Mouse (Mus musculus): ENCODE measurements around the gene Mcm5. TPM values are rescaled to one million over a fixed set of nuclear protein-coding genes. Genes with fewer than 3 reads are reported as not detected.

Gene Mcm5
- total RNA-seq (2017) = 262 and 325 TPM in 2 replicates

- ATAC-seq (replicated peaks; ENCODE audit: low read depth, poor library complexity, severe bottlenecking) = peak; percentile 93
These were observed at the start of gene Mcm5 for GRCm38 (mm10) chr8:75109236-75109967. Gene Mcm5 (plus strand): TSS chr8:75109569.

GRCm38 (mm10) chr8:75060022-75060421 lies 49.3 kb upstream of the Mcm5 start:
- ATAC-seq (replicated peaks; ENCODE audit: low read depth, poor library complexity, severe bottlenecking) = no peak

DNA sequence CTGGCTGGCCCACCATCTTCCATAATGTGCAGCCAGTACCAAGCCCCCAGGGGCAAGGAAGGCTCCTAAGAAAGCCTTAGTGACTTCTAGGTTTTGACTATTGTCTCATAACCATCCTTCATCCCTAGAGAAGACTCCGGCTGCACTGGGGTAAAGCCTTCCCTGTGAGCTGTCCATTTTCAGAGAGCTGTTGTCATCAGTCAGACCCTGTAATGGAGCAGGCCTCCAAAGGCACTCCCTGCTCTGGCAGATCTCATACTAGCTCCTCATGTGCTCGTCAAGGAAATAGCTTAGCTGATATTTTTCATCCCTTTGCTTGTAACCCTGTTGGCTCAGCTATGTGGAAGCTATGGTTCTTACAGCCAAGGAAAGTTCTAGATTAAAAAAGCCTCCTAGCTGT lies 48.6 kb upstream of the Mcm5 start:
- ATAC-seq (replicated peaks; ENCODE audit: low read depth, poor library complexity, severe bottlenecking) = no peak

GRCm38 (mm10) chr8:75063290-75063689 lies 46.1 kb upstream of the Mcm5 start:
- ATAC-seq (replicated peaks; ENCODE audit: low read depth, poor library complexity, severe bottlenecking) = 0 out of 2 replicates have a peak, but pooled peaks have one; percentile 4

DNA sequence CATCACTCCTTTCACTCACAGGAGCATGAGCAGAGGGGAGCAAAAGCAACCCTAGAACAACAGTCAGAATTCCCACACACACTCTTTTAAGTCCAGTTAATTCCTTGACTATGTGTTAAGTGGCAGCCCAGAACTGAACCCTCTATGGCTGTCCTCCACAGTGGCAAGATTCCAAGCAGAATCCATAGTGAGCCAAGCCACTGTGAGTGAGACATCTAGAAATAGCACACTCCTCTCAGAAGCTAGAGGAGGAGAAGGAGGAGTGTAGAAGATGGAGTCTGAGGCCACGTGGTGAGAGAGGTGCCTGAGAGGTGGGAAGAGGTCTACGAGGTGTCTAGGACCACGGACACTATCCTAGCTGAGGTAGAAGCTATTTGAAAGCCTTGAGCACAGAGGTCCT lies 44.6 kb upstream of the Mcm5 start:
- no peak for ATAC-seq (replicated peaks; ENCODE audit: low read depth, poor library complexity, severe bottlenecking)

DNA sequence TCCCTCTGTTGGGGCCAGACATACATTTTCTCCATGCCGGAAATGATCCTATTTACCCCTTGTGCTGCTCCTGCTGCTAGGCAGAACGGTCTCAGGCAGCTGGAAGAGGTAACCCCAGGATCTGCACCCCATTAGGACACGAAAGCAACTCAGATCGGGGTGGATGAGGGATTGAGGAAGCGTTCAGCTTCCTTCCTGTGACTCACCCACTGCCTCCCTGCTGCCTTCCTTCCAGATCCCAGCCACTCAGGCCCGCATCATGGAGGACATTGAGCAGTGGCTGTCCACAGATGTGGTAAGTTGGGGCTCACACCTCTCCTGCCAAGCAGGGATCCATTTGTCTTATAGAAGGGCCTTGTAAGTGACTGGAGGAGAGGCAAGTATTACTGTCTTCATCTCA lies 42.1 kb upstream of the Mcm5 start:
- ATAC-seq (replicated peaks; ENCODE audit: low read depth, poor library complexity, severe bottlenecking) = peak; percentile 19

DNA sequence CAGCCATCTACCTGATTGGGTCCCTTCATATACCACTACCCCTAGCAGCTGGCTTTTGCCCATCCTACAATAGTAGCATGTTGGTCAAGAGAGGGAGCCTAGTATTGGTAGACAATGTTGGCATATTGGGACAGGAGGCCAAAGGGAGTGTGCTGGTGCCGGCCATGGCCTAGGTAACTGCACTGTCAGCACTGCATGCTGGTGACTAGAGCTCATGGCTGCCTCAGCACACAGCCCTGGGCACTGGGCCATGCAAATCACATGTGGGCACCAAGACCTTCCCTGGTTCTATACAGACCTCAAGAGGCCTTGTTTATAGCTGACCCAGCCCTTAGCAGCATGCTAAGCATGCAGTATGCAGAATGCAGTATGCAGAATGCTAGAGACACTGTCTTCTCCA lies 39.1 kb upstream of the Mcm5 start:
- ATAC-seq (replicated peaks; ENCODE audit: low read depth, poor library complexity, severe bottlenecking) = no peak

DNA sequence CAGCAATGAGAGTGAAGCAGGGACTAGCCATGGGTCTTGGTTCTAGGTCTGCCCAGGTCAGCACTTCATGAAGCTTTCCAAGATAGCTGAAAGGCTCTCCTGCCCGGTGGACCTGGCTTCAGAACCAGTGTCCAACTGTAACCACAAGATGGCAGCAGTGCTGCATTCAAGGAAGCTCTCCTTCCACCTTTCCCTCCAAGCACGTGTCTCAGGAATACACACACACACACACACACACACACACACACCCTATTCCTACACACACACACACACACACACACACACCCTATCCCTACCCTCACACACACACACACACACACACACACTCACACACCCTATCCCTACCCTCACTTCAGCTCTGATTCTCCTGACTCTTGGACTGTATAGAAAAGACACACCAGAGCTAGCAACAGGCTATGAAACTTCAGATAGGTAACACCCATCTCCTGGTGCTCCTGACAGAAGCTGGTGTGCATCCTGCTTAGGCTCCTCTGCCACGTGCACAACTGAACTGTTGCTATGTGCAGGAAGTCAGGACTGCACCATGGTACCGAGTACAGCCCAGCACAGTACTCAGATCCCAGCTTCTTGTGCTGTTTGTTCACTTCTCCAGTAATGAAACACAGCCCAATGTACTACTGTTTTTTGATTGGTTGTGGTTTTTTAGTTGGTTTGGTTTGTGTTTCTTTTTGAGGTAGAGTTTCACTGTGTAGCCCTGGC lies 37.6 kb upstream of the Mcm5 start:
- peak; percentile 89 for ATAC-seq (replicated peaks; ENCODE audit: low read depth, poor library complexity, severe bottlenecking)

GRCm38 (mm10) chr8:75074876-75075275 lies 34.5 kb upstream of the Mcm5 start:
- ATAC-seq (replicated peaks; ENCODE audit: low read depth, poor library complexity, severe bottlenecking) = no peak

DNA sequence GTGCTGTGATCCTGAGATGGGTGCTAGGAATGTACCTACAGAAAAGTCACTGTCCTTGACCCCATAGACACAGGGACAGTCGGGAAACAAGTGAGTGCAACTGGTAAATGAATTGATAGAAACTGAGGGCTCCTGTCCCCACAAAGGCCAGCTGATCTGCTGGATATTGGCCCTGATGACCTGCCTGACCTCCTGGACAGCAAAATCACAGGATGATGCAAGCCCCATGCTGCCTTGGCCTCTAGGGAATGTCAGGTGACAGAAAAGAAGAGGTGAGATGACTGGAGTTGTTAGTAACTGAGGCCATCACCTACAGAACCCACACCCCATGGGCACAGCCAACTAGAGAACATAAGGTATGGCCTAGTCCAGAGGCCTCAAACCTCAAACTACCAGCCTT lies 31.2 kb upstream of the Mcm5 start:
- ATAC-seq (replicated peaks; ENCODE audit: low read depth, poor library complexity, severe bottlenecking) = no peak

GRCm38 (mm10) chr8:75078851-75079250 lies 30.5 kb upstream of the Mcm5 start:
- ATAC-seq (replicated peaks; ENCODE audit: low read depth, poor library complexity, severe bottlenecking) = no peak

DNA sequence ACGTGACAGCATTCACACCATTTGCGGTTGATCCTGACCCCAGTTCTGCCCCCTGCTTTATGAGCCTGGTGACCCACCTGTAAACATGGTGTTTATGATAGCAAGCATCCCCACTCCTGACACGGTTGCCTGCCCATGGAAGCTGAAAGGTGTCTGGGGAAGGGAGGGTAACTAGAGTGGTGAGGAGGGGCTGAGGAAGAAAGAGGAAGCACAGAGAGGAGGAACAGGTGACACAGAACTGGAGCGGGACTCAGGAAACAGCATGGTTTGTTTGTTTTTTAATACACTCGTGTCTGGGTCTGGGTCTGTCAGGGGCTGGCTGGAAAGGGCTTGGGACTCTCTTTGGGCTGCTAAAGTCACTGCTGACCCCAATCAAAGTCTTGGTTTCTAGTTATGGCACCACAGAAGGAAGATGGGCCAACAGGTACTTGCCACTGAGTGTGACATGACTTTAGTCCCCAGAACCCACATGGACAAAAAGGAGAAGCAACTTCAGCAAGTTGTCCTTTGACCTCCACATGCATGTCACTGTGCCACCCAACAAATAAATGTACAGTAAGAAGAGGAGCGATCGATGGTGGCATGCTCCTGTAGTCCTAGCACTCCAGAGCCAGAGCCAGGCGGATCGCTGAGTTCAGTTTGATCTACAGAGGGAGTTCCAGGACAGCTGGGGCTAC lies 27.9 kb upstream of the Mcm5 start:
- ATAC-seq (replicated peaks; ENCODE audit: low read depth, poor library complexity, severe bottlenecking) = peak; percentile 31; the same call in 1 of the 2 replicates

GRCm38 (mm10) chr8:75082181-75082805 lies 27.1 kb upstream of the Mcm5 start:
- no peak for ATAC-seq (replicated peaks; ENCODE audit: low read depth, poor library complexity, severe bottlenecking)

- peak; percentile 81 for ATAC-seq (replicated peaks; ENCODE audit: low read depth, poor library complexity, severe bottlenecking)
These were observed 25.5 kb upstream of the Mcm5 start for GRCm38 (mm10) chr8:75083846-75084245.

DNA sequence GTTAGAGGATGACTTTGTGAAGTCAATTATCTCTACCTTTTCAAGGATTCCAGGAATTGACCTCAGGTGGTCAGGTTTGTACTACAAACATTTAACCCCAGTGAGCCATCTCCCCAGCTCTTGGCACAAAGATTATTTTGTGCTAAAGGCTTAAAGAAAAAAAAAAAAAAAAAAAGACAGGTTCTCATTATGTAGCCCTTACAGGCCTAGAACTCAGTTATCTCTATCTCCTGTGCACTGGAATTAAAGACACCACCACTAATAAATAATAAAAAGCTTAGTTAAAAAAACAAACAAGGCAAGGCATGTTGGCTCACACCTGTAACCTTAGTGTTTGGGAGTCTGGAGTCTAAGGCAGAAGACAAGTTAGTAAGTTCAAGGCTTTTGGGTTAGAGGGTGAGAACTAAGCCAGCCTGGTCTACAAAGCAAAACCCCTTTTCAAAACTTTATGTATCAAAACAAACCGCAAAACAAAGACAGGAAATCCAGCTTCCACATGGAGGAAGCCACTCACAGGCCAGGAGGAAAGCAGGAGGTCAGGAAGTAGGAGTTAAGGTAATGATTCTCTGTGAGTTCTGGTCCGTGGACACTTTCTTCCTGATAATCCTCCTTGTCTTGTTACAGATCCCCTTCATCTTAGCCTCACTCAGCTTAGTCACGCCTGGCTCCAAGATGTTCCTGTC lies 24.8 kb upstream of the Mcm5 start:
- ATAC-seq (replicated peaks; ENCODE audit: low read depth, poor library complexity, severe bottlenecking) = no peak

DNA sequence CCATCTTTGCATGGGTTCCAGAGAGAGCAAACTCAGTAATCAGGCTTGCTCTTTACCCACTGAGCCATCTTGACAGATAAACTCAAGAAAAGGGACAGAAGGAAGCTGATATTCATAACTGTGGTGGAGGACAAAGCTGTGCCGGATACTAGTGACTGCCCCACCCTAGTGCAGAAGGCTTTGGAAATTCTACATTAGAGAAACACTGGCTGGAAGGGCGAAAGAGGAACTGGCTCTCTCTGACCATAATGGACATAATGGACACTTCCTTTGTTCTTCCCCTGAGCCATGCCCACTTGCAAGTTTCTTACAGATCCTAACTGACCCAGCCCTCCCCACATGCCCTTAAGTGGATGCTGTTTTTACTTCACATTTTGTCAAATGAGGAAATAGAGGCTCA lies 23.4 kb upstream of the Mcm5 start:
- 0 out of 2 replicates have a peak, but pooled peaks have one; percentile 3 for ATAC-seq (replicated peaks; ENCODE audit: low read depth, poor library complexity, severe bottlenecking)

DNA sequence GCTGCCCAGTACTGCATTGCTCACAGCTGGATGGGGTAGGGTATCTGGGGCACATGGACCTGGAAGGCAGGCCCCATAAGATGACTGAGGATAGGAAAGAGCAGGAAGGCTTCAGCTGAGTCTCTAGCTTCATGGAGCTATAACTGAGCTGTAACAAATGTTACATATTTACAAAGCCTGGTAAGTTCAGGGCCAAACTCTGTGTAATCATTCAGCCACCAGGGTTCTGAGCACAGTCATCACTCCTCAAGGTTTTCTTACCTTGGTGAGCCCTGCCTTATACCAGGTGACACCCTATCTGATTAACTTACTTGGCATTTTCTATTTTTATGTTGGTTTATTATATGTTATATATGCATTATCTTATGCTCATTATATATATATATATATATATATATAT lies 22.2 kb upstream of the Mcm5 start:
- ATAC-seq (replicated peaks; ENCODE audit: low read depth, poor library complexity, severe bottlenecking) = no peak

DNA sequence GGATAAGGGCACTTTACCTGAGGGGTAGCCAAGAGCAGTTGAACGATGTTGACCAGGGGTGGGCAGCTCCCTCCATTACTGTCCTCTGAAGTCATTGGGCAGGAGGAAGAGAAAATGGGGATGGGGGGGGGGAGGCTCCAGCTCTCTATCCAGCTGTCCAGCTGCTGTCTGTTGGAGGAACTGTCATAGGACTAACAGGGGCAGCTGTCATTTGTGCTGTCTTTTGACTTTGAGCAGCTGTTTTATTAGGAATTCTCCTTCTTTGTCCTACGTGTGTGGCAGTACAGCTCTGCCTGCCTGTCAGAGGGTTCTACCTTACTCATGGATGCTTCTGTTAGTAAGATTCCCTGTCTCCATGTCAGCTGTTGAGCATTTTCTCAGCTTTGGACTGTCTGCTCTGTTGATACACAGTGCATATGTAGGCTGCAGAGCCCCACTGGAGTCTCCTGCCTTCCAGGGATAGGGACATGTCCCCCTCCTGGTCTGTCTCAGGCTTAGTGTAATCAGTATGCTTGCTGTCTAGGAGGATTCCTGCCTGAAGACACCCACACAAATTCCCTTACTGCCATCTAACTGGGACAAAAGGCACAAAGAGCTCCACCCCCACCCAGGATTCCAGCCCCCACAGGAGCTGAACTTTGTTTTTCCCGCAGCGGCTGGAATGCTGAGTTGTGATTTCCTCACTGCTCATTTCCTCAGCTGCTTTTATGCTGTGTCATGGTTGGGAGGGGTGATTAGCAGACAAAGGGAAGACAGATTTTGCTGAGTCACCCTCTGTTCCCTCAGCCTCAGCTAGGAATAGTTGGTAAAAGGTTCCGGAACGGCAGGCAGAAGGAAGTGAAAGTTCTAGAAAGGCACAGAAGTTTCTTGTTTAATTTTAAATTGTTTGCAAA lies 20.1 kb upstream of the Mcm5 start:
- ATAC-seq (replicated peaks; ENCODE audit: low read depth, poor library complexity, severe bottlenecking) = peak; percentile 68

DNA sequence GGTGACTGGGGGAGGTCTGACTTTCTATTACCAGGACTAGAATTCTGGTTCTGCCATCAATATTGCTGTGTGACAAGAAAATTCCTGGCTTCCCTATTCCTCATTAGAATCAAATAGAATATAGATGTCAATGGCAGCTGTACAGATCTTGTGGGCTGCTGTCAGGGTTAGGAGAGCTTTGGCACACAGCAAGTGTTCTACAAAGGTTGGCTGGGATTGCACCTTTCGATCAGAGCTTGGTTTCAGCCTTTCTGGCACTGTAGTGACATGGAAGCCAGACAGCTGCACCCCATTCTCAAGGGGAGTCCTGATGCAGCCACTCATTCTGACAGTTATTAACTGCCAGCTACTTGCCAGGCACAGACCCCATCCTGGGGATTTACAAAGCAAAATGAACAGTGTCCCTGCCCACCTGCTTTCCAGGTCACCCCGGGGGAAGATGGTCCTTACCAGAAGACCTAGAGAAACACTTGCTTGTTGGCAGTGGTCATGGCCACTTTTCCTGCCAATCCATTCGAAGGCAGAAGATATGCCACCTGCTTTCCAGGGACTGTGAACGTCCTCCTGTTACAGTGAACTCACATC lies 18.5 kb upstream of the Mcm5 start:
- ATAC-seq (replicated peaks; ENCODE audit: low read depth, poor library complexity, severe bottlenecking) = no peak

All from common myeloid progenitor, adult 5-6 weeks (primary cell).